Mouse (Mus musculus): ENCODE results near the gene Csf3. TPM values are rescaled to one million over a fixed set of nuclear protein-coding genes. Genes with fewer than 3 reads are reported as not detected.

The Csf3 gene
- total and polyA plus RNA-seq, 3 experiments: 0.21 TPM; not detected in 2

GRCm38 (mm10) chr11:98750351-98751201, 49.5 kb downstream of the Csf3 start:
- dilution Hi-C loops (cut with MboI; ENCODE audit: extremely low pct_ligation_motif_present, extremely low pct_unique_long_range_greater_than_20kb, low sequenced_read_pairs) (no loop called here), in situ Hi-C loops (cut with MboI; ENCODE audit: low pct_ligation_motif_present, low pct_unique_long_range_greater_than_20kb, low sequenced_read_pairs) (no loop called here)
- no peak for DNase-seq (ENCODE audit: extremely low read depth)
- Histone ChIP-seq H3K9ac (ENCODE audit: insufficient read depth, low read depth) (no peak overlapping the region), H3K79me2 (replicated peaks; ENCODE audit: control insufficient read depth, extremely low read depth, insufficient read depth, poor library complexity, severe bottlenecking) (no peaks in the 10 kb centered on the region), H3K4me1 (ENCODE audit: control insufficient read depth in 1 of 2, insufficient read depth in 2 of 2) (peaks cover 49 to 74% of the 10 kb centered on the region in 2 experiments), H3K27me3 (replicated peaks) (peaks cover 18% of the 10 kb centered on the region), H3K9me3 (replicated peaks; ENCODE audit: low read length) (no peaks in the 10 kb centered on the region), H3K4me2 (ENCODE audit: insufficient read depth, low read depth, poor library complexity, severe bottlenecking) (no peak overlapping the region), H3K4me3 (replicated peaks in 1 of 3; ENCODE audit: low read depth in 2 of 3, low read length in 2 of 3, poor library complexity in 1 of 3) (no peak overlapping the region), H3K36me3 (replicated peaks in 1 of 2; ENCODE audit: control insufficient read depth in 1 of 2, insufficient read depth in 1 of 2, low read length in 1 of 2) (no peaks in the 10 kb centered on the region), H3K27ac (ENCODE audit: insufficient read depth, low read depth) (no peak overlapping the region)
- TF ChIP-seq E2F4 (IDR thresholded peaks at IDR 0.05; ENCODE audit: insufficient replicate concordance, low read depth, low read length) (no peak), JUND (conservative IDR thresholded peaks at IDR 0.05; ENCODE audit: low read depth, low read length) (no peak), USF1 (IDR thresholded peaks at IDR 0.05; ENCODE audit: low read depth, low read length) (no peak), RCOR1 (conservative IDR thresholded peaks at IDR 0.05; ENCODE audit: low read depth, low read length) (no peak), CTCF (conservative IDR thresholded peaks at IDR 0.05 in 1 of 2, IDR thresholded peaks at IDR 0.05 in 1 of 2; ENCODE audit: low read depth in 2 of 2, low read length in 2 of 2) (no peak), MEF2A (IDR thresholded peaks at IDR 0.05; ENCODE audit: borderline replicate concordance, low read depth, low read length) (no peak), PAX5 (IDR thresholded peaks at IDR 0.05; ENCODE audit: low read length) (no peak), SMC3 (IDR thresholded peaks at IDR 0.05; ENCODE audit: low read depth, low read length) (no peak), MXI1 (IDR thresholded peaks at IDR 0.05; ENCODE audit: low read depth, low read length) (no peak), USF2 (conservative IDR thresholded peaks at IDR 0.05; ENCODE audit: low read depth, low read length) (no peak), ZC3H11A (IDR thresholded peaks at IDR 0.05; ENCODE audit: low read depth, low read length) (no peak), ZKSCAN1 (IDR thresholded peaks at IDR 0.05; ENCODE audit: borderline replicate concordance, low read depth, low read length) (no peak), MAFK (IDR thresholded peaks at IDR 0.05; ENCODE audit: insufficient replicate concordance, low read length) (no peak), NRF1 (IDR thresholded peaks at IDR 0.05; ENCODE audit: low read depth, low read length) (no peak), CHD1 (IDR thresholded peaks at IDR 0.05; ENCODE audit: low read depth, low read length) (no peak), MYC (IDR thresholded peaks at IDR 0.05; ENCODE audit: low read depth, low read length) (no peak), HCFC1 (IDR thresholded peaks at IDR 0.05; ENCODE audit: low read depth, low read length) (no peak), ETS1 (conservative IDR thresholded peaks at IDR 0.05; ENCODE audit: low read depth, low read length) (no peak), NELFE (IDR thresholded peaks at IDR 0.05; ENCODE audit: low read depth, low read length) (no peak), RAD21 (IDR thresholded peaks at IDR 0.05; ENCODE audit: low read depth, low read length) (no peak)
